Mouse (Mus musculus): ENCODE measurements around the gene Gm2696.
A peak's percentile ranks its signal among the peaks of the same experiment; 100 is the strongest.
"Not testable (repeated sequence)": the region's sequence is repeated elsewhere in the genome, so short reads cannot be mapped to it uniquely, and the experiment has no call there.

The Gm2696 gene

GRCm38 (mm10) chr10:77814382-77814781, at the start of gene Gm2696:
Gm2696 (plus strand) TSS chr10:77814682.
- DNase-seq (ENCODE audit: low read depth, low spot score) = no peak

GRCm38 (mm10) chr10:77769727-77770126, 44.8 kb upstream of the Gm2696 start:
- DNase-seq (ENCODE audit: low read depth, low spot score) = no peak

- not testable (repeated sequence) for DNase-seq (ENCODE audit: low read depth, low spot score)
Measured at GRCm38 (mm10) chr10:77771225-77771624, 43.3 kb upstream of the Gm2696 start, which contains the start of gene Gm3238. Gm3238 (minus strand) TSS chr10:77771325.

- DNase-seq (ENCODE audit: low read depth, low spot score) = not testable (repeated sequence)
Measured at GRCm38 (mm10) chr10:77772142-77772541, 42.3 kb upstream of the Gm2696 start.

- DNase-seq (ENCODE audit: low read depth, low spot score) = not testable (repeated sequence)
Measured at GRCm38 (mm10) chr10:77776844-77777243, 37.6 kb upstream of the Gm2696 start, which contains the start of gene Gm7138. Gm7138 (minus strand) TSS chr10:77776944.

GRCm38 (mm10) chr10:77782442-77782841, 32.0 kb upstream of the Gm2696 start, which contains the start of gene Gm3250:
Gm3250 (minus strand) TSS chr10:77782542.
- not testable (repeated sequence) for DNase-seq (ENCODE audit: low read depth, low spot score)

GRCm38 (mm10) chr10:77783396-77783795, 31.1 kb upstream of the Gm2696 start:
- DNase-seq (ENCODE audit: low read depth, low spot score) = not testable (repeated sequence)

GRCm38 (mm10) chr10:77787876-77788275, 26.6 kb upstream of the Gm2696 start, which contains the start of gene Gm7137:
Gm7137 (minus strand) TSS chr10:77788200.
- not testable (repeated sequence) for DNase-seq (ENCODE audit: low read depth, low spot score)

GRCm38 (mm10) chr10:77788621-77789020, 25.9 kb upstream of the Gm2696 start:
- no peak for DNase-seq (ENCODE audit: low read depth, low spot score)

GRCm38 (mm10) chr10:77794976-77795375, 19.5 kb upstream of the Gm2696 start, which contains the start of gene Gm9639:
Gm9639 (minus strand) TSS chr10:77795076.
- DNase-seq (ENCODE audit: low read depth, low spot score) = no peak

GRCm38 (mm10) chr10:77797677-77798076, 16.8 kb upstream of the Gm2696 start:
- no peak for DNase-seq (ENCODE audit: low read depth, low spot score)

GRCm38 (mm10) chr10:77798164-77798920, 16.1 kb upstream of the Gm2696 start:
- not testable (repeated sequence) for DNase-seq (ENCODE audit: low read depth, low spot score)

GRCm38 (mm10) chr10:77798921-77799508, 15.5 kb upstream of the Gm2696 start, which contains the start of gene Gm19668:
Gm19668 (minus strand) TSS chr10:77799133.
- DNase-seq (ENCODE audit: low read depth, low spot score) = no peak

- DNase-seq (ENCODE audit: low read depth, low spot score) = no peak
Measured at GRCm38 (mm10) chr10:77804095-77804494, 10.4 kb upstream of the Gm2696 start.

GRCm38 (mm10) chr10:77811743-77812142, 2.7 kb upstream of the Gm2696 start, which contains the start of gene Gm9507:
Gm9507 (minus strand) TSS chr10:77811843.
- no peak for DNase-seq (ENCODE audit: low read depth, low spot score)

GRCm38 (mm10) chr10:77815514-77815913, 1.0 kb downstream of the Gm2696 start:
- peak; percentile 52 for DNase-seq (ENCODE audit: low read depth, low spot score)

GRCm38 (mm10) chr10:77818523-77818922, 4.0 kb downstream of the Gm2696 start:
- no peak for DNase-seq (ENCODE audit: low read depth, low spot score)

- no peak for DNase-seq (ENCODE audit: low read depth, low spot score)
Measured at GRCm38 (mm10) chr10:77819203-77819602, 4.7 kb downstream of the Gm2696 start.

- DNase-seq (ENCODE audit: low read depth, low spot score) = no peak
Measured at GRCm38 (mm10) chr10:77826951-77827350, 12.5 kb downstream of the Gm2696 start, which contains the start of gene Krtap10-4. Krtap10-4 (minus strand) TSS chr10:77827095.

- DNase-seq (ENCODE audit: low read depth, low spot score) = no peak
Measured at GRCm38 (mm10) chr10:77835647-77836046, 21.2 kb downstream of the Gm2696 start, which contains the start of gene Krtap10-10. Krtap10-10 (plus strand) TSS chr10:77835947.

GRCm38 (mm10) chr10:77839006-77839405, 24.5 kb downstream of the Gm2696 start:
- DNase-seq (ENCODE audit: low read depth, low spot score) = no peak

- no peak for DNase-seq (ENCODE audit: low read depth, low spot score)
Measured at GRCm38 (mm10) chr10:77846503-77846902, 32.0 kb downstream of the Gm2696 start, which contains the start of gene Gm36176. Gm36176 (plus strand) TSS chr10:77846803.
